Mouse (Mus musculus) lung, postnatal 4 days (tissue): ENCODE measurements around the gene Rtn1.
"Not testable (repeated sequence)": the region's sequence is repeated elsewhere in the genome, so short reads cannot be mapped to it uniquely, and the experiment has no call there.

Experiments used
- DNase-seq, 2 experiments: peaks; one replicate each; pipeline ENCODE4 v3.0.0; 2021

Gene Rtn1

DNA sequence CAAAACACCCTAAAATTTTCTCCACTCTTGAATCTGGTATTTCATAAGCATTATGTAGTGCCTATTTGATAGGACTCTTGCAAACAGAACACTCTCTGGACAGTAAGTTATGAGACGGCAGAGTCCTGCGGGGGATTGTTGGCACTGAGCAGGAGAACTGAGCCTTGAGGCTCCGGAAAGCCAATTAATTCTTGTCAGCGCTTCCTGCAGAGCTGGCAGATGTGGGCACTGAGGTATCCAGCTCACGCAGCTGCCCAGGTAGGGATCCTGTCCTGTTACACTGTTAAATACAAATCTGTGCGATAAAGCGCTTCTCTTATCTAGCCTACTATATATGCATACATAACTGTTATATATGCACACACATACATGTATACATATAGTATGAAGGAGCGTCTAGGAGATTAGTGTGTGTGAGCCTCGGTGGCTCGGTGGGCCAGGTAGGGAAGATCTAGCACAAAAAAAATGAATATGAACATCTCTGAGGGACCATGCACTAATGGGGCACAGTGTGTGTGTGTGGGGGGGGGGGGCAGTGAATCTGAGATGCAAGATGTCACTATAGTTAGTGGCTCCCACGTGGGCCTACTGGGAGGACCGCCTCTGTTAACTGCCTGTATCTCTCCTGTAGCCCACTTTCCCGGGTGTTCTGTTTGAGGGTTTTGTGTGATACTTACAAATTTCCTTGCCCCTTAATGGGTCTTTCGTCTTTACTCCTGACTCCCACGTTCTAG, 93.0 kb downstream of the Rtn1 start:
- no peak for DNase-seq

DNA sequence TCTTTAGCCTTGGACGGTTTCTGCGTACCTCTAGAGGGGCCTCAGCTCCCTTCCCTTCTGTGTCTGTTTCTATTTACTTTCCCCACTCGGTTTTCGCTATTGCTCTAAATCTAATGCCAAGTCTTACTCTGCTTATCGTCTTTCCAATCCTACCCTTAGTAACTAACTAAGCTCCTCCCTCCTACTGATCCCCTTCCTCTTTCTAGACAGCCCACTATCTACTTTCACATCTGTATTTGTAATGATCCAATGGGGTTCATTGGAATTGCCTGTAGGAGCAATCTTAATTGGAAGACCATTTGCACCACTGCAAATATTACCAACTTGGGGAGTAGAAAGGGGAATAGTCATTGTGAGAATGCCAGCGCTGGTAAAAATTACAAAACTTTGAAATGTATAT, 98.0 kb downstream of the Rtn1 start:
- no peak for DNase-seq

DNA sequence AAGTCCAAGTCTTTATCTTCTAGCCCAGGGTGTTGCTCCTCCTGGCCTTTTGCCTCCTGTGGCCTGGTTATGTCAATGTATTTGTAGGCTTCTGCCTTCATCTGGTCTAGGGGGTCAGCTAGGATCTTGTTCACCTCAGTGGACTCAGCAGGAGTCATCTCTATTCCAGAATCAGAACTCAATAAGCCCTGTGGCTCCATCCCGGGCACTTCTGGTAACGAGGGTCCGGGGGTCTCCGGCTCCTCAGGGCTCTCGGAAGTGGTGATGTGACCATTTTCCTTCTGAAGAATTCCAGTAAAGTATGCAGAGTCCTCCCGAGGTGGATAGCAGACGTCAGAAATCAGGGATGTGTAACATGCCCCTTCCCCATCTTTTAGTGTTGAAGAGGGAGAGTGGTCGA, 100.3 kb downstream of the Rtn1 start:
- no peak for DNase-seq

DNA sequence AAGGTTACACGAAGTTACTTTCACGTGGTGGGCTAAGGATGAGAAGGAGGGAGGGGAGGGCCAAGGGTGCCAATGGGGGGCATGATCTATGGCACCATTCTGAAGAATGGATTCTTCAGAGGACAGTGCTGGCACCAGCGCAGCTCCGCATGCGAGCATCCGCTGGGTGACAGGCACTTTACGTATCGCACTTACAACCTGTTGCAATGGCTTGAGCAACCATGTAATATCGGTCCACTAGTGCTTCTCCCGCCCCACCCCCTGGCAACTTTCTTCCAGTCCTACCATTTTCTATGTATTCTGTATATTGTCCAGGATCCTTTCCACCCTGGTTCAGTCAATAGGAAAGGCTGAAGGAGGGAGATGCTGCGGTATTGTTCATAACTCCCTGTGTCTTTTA, 102.6 kb downstream of the Rtn1 start:
- DNase-seq = no peak

DNA sequence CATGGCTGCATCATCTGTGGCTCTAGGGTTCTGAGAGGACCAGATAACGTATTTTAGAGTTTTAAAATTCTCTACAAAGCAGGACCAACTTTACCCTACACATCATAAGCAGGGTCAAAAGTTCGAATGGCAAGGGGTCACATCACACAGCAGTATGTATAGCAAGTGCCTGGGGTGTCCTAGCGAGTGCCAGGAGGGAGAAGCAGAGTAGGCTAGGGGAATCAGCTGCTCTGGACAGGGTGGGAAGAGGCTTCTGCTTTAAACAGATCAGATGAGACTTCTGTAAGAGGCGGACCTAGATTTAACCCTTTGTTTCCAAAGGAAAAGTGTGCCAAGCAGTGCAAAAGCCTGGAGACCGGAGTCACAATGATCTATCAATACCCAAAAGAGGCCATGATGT, 103.4 kb downstream of the Rtn1 start:
- no peak for DNase-seq

DNA sequence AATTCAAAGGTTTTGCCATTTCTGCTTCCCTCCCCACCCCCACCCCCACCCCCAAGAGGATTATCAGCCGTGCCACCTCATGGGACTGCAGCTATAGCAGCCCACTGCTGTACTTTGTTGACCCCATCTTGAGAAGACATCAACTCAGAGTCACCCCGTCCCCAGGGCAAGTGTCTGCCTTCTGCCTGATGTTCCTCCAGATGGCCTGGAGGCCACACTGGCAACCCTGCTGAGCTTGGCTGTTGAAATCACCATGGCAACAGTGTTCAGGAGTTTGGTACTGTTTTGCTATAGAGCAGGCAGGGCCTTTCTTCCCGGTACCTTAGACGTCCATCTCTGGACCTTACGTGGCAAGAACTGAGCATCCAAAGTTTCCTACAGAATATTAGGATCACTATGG, 103.9 kb downstream of the Rtn1 start:
- DNase-seq = no peak

DNA sequence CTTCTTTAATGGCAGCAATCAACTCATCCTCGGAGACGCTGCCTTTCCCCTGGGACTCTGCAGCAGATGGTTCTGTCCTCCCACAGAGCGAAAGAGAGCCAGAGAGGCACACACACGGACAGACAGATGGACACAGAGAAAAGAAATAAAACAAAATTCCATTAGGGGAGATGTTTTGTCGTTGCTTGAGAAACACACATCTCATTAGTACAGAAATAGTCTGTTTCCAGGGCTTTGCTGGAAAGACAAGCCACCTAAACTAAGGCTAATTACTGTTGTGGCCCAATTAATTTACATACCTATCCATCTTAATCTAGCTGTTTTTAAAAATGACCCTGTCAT, 104.5 kb downstream of the Rtn1 start:
- no peak for DNase-seq

DNA sequence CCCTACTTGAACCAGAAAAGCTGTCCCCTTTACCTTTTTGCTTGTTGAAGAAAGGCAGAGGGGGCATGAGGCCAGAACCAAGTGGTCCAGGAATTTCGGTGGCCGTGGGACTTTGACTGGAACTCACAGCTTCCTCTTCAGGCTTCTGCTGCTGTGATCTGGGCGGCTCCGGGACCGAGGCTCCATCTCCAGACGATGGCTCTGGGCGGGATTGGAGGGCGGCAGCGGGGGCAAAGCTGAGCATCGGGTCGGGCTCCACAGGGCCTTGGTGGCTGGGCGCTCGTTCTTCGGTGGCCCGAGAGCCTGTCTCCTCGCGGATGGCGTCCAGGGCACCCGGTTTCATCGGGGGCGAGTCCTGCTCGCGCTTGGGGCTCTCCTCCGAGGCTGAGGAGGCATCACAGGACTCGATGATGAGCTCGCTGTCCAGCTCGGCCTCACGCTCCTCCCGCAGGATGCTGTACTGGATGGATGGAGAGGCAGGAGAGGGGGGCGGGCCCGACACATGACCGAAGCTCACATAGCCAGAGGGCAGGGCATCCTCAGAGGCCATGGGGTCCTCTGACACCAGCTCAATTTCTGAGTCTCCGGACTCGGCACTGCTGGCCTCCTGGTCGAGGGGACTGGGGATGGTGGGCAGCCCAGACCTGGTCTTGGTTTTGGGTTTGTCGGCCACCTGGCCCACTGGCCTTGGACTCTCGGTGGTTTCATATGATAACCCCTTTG, 105.1 kb downstream of the Rtn1 start:
- no peak for DNase-seq

DNA sequence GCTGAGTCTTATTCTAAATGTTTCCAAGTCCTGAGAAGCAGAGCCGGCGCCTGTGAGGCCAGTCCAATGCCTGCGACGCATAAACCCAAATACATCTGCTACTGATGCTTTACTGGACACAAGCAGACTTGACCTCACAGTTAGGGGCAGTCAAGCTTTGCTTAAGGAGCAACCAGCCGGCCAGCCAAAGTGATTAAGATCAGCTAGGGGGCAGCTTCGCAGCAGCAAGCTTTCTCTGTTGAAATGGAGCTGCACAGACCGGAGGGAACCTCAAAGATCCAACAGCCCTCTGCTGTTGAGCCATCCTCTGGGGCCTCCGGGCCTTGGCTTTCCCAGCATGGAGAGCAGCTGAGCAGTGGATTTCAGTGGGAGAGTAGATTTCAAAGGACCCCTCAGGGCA, 107.4 kb downstream of the Rtn1 start:
- DNase-seq = no peak

DNA sequence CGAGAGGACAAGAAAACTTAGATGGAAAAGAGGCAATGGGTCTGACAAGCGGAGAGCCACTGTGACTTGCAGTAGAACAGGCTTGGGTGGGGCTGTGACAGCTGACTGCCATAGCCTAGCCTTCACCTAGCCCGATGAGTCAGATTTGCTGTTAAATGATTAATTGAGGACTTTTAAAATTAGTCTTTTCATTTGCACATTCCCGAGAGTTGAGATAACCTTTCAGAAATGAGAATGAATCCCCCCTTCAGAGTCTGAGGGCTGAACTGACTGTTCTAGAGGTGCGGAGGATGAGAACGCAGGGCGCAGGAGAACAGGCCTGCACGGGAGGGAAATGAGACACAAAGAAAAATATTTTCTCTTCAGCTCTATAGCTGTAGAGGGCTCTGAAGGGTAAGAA, 107.9 kb downstream of the Rtn1 start:
- no peak for DNase-seq

DNA sequence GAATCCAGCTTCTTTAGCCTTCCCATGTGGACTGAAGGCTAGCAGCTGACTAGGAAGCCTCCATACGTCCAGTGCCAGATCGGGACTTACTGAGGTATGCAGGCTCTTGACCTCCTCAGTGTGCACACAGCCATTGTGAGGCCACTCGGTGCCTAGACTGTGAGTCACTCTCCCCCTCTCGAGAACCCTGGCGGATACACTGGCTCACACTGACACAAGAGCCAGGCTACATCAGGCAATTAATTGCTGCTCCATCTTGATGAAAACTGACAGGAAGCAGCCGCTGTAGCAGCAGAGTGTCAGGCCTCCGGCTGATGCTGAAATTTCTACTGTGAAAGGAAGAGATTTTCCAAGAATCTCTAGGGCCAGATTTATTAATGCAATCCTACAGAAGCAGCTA, 110.6 kb downstream of the Rtn1 start:
- DNase-seq = no peak

DNA sequence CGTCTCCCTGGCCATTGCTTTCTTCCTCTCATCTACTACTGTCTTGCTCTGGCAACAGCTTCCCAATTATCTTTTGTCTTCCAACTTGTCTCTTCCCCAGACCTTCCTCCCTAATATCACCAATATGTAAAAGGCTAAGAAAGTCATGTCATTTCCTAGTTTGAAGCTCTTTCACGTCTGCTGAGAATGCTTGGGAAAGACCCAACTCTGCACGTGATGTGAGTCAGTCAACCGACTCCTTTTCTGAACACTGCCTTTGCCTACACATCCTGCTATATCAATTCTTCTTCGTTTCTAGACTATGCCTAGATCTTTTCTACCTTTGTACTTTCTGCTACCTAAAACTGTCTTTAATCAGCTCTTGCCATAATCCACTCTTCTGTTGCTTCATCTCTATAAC, 112.3 kb downstream of the Rtn1 start:
- no peak for DNase-seq

DNA sequence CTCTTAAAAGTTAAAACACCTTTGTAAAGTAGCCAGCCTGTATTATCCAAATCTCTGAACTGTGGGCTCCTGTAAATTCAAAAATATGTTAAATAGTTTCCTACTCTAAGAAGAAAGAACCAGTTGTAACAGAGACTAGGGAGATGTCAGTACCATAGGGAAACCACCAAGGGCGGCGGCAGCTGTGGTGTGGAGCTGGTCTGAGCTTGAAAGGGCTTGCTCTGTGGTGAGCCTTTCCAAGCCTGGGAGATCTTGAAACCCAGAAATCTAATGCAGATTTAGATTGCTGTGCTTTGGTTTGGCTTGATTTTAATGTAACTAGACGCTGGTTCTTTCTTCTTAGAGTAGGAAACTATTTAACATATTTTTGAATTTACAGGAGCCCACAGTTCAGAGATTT, 115.7 kb downstream of the Rtn1 start:
- DNase-seq = not testable (repeated sequence)

DNA sequence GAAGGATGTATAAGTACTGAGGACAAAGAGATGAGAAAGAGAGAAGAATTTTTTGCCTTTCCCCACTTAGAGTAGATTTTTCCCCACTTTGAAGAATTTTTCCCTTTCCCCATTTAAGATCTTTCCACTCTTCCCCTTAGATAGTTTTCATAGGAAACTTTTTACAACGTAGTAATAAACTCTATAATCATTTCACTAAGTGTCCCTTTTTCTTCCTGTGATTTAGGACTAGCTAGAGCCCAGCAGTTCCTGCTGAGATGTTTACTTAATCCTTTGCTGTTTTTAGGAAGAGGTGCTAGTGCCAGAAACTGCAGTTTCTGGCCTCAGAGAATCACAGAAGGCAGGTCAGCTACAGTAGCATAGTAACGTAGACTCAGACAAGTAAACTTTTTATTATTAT, 116.3 kb downstream of the Rtn1 start:
- DNase-seq = no peak

DNA sequence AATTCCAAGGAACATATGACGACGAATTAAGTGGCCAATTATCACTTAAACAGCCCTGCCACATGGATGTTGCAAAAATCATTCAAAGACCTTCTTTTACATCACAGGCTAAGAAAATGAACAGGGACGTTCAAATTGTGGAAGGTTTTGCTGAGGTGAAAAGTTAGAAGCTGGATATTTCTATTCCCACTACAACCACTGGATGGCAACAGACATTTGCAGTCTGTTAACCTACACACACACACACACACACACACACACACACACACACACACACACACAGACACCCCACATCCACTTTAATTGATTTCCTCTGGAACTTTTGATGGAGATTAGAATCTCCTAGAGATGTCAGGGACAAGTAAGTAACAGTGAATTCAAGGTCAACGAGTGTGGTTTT, 117.6 kb downstream of the Rtn1 start:
- DNase-seq = no peak

DNA sequence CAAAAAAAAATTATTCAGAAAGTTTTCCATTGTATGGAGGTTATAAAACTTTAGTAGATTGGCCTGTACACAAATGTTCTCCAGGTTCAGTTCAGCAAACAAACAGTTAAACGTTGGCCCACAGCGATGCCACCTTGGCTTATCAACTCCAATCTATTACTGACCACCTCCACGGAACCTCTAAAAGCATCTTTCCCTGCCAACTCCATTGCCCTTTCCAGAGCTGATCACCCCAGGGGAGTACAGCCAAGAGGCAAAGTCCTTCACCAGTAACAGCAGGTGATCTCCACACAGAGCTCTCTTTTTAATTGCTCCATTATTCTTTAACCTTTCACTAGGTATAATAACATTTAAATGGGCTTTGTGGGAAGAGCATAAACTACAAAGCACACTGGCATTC, 120.6 kb downstream of the Rtn1 start:
- DNase-seq = no peak

DNA sequence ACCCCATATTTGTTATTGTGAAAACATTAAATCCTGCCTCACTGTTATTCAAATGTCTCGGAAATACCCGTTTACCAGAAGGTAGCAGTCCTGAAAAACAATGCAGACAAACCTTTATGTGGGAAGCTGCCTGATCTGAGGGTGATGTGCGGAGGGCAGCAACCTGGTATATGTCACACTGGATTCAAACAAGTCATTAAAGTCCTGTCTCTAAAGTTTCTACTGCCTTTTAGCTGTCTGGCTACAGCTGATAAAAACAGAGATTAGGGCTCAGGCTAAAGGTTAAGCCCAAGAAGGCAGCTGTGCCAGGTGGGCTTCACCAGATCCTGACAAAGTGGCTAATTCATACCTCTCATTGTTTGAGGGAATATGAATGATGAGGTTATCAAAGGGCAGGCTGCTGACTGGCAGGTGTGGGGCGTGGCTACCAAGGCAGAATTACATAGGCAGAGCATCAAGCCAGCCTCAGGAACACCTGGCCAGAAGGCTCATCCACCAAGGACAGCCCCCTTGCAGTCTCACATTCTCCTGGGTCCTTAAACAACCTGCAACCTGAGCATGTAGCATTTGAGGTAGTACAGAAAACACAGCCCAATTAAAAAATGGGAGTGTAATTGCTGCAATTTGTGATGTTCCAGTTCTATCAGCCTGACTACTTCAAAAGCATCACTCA, 121.4 kb downstream of the Rtn1 start:
- DNase-seq = no peak

DNA sequence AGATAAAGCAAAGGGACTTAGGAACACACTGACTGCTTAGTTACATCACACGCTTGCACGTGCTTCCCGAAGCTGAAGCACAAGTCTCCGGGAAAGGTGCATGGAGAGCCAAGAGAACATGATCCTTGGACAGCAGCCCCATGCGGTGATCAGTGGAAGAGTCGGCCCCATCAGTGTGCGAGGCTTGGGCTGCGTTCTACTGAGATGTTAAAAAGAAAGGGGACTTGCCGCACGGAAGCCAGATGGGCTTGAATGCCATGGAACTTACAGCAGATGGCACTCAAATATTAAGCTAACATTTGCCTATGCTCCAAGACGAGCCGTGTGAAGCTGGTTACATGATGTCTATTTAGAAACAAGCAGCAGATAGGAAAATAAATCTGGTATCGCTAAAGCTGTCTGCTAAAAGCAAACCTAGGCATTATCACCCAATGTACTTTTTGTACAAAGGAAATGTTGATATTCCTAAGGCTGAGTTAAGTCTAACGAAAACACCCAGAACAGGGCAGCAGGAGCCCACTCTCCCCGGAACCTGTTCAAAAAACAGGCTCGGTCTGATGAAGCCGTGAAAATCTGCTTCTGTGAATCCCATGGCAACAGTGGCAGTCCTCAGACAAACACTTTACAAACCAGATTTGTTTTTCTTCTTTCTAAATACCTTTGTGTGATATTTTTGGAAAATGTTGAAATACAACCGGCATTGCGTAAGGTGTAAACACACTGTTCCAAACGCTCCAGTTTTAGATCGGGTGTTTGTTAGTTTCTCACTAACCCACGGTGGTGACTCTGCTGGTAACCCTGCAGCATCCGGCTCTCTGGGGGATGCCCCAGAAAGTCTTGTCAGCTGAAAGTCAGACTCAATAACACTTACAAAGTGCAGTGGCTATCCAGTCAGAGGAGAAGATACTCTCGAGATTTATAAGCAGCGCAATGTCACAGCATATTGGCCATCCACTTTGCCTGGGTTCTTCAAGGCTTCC, 123.2 kb downstream of the Rtn1 start:
- DNase-seq = no peak

DNA sequence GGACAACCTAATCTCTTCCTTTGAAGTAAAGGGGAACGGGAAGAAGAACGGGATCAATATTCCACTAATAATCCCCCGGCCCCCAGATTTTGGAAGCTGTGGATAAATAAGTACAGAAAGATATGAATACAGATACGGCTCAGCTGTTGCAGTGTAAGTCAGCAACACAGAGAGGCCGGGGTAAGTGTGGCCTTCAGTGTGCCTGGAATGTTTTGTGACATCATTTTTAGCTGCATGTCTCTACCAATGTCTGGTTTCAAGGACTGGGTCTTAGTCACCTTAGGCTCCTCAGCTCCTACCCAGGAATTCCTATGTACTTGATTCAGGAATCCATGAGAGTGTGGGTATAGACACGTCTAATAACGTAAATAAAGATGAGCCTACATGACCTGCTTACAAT, 124.3 kb downstream of the Rtn1 start:
- DNase-seq = no peak

DNA sequence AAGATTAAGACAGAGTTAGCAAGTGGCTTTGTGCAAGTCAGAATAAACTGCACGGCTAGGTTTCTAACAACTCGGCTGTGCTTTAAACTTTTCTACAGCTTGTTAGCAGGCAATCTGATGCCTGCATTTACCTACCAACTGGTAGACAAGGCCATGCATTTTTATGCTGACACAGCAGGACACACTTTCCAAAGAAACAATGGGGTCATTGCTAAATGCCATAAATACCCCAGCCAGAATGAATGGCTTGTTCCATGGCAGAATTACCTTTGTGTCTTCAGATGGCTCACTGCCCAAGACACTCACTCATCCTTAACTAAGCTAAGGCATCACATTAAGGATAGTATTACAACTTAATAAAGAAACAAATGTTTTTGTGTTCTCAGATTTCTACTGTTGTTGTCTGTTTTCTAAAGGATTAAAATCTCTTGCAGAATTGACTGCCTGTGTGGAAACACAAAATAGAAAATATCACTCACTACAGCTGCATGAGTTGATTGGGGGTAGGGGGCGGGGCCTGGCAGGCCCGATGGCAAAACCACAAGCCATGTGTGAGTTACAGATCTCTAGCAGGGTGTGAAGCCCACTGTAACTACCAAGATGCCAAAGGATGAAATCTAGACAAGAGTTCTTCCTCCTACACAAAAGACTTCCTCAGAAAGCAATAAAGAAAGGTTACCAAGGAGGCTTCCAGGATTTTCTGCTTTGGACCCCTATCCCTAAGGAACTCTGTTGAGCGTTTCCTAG, 129.6 kb downstream of the Rtn1 start:
- DNase-seq = no peak

DNA sequence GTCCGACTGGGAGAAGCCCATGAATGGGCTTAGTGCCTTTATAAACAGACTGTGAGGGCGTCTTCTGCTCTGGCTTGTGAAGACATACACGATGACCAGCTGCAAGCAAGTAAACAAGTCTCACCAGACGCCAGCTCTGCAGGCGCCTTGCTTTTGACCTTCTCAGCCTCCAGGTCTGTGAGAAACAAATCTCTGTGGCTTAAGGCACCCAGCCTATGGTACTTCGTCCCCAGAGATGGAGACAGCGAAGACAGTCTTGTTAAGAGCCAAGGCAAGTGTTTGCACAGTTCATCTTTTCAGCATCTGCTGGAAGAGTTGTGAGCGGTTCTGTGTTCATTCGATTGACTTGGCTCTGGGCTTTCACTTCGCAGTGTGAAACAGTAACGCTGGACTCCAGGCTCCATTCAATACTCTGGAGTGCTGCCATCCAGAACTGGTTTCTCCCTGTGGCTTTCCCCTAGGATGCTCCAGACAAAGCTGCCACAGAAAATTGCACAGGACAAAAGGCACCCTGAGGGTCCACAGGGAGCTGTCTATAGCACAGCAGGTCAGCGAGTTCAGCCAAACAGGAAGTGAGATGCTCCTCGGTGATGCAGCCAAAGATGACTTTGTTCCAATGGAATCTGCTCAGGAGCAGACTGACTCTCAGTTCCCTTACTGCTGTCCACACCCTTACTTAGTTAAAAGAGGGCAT, 135.0 kb downstream of the Rtn1 start:
- DNase-seq = peak; percentile 9 to 48

DNA sequence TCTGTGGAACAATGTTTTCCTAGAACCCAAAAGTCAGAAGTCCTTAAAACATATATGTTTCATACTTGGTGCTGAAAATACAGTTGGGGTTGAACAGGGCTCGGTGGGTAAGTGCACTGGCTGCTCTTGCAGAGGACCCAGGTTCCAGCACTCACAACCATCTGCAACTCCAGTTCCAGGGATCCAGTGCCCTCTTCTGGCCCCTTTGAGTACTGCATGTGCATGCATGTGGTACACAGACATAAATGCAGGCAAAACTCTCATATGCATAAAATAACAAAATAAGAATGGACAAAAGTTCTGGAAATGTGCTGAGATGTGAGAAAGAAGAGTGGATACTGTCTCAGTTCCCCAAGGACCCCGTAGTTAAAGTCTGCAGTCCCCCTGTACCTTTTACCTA, 141.2 kb downstream of the Rtn1 start:
- DNase-seq = no peak
